Mouse (Mus musculus): ENCODE results near the gene Dab2ip.
A peak's percentile ranks its signal among the peaks of the same experiment; 100 is the strongest.

Dab2ip gene

DNA sequence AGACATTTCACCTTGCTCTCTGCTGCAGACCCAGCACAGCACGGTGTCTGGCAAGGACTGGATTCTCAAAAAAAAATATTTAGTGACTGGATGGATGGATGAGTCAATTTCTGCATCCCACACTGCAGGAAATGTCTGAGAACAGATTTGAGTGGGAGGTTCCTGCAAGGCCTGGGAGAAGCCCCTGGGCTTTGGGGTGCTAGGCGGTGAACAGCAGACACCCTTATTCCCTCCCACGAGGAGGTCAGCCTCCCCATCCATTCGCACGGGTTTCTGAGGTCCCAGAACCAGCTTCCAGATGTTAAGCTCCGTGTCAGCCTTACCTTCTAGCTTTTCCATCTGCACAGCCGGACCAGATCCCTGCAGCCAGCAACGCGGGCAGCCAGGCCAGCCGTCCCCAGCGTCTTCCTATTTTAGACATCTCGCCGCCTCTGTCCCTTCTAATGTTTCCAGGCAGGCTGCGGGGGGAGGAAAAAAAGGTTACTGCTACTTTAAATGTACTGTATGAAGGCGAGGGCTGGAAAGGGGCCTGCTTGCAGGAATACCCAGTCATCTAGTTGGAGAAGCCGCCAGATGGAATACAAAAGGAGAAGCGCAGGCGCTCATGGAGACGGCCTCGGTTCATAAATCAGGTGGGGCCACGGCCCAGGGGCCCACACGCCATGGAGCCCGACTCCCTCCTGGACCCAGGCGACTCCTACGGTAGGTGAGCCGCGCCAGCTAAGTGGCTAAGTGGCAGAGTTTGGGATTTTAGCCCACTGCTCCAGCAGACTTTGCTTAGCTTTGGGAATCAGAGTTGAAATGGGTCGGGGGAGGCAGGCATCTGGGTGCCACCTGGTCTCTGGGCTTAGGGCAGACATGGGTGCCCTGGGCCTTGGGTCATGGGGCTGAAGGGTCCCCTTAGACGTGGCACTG lies at the start of gene Dab2ip:
Gene Dab2ip (plus strand): TSS at position 356 of the 915 bp plus-strand sequence.
- no peak for DNase-seq (ENCODE audit: low spot score)

DNA sequence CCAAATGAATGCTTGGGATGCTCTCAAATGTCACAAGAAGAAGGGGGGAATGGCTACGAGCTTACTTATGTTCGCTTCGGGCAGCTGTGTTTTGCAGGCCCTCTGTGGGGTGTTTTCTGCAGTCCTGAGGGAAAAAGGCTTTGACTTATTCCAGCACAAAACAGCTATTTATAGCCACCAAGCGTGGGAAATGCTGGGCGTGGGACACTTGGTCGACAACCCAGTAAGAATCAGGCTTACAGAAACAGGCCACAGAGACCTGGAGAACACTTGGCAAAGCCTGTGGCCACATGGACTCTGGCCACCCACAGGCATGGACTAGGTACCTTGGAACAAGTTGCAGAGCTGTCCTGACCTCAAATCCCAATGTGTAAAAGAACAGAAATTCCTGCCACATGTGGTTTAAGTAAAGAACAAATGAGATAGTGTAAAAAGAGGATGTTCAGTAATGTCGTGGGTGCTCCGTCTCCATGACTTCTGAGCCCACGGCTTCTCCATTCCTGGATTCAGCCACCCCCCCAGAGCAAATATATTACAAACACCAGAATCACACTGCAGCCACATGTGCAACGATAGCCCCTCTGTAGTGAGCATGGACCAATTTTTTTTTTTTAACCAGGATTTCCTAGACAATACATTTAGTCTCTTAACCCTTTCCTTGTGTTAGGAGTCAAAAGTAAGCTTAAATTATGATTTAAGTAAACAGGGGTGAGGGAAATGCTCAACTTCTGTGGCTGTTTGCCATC lies 49.3 kb upstream of the Dab2ip start:
- no peak for DNase-seq (ENCODE audit: low spot score)

DNA sequence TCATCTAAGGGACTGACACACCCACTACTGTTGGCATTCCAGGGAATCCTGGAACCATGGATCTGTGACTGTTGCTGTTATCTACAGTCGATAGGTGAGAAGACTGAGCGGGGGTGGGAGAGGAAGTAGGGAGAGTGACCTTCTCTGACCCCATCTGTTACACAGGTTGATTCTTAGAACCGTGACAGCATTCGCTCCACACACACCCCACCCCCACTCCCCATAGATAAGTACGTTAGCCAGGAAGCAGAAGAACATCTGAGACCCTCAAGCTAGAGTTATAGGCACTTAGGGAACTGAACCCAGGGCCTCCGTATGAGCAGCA lies 48.8 kb upstream of the Dab2ip start:
- no peak for DNase-seq (ENCODE audit: low spot score)

DNA sequence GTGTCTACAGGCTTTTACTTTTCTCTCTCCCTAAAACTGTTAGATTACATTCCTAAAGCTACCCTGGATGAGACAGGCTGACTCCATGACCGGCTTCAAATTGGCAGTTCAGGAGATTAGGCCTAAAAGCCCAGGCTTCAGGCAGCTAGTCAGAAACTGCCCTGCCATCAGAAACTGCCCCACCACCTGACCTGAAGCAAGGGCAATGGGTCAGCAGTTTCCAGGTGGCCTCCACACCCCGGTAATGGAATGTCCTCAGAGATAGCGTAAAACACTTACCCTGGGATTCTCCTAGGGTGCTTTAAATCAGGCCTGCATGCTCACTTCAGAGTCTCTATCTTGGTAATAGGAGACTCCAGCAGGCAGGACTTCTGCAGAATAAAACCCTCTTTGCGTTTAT lies 48.2 kb upstream of the Dab2ip start:
- DNase-seq (ENCODE audit: low spot score): no peak

DNA sequence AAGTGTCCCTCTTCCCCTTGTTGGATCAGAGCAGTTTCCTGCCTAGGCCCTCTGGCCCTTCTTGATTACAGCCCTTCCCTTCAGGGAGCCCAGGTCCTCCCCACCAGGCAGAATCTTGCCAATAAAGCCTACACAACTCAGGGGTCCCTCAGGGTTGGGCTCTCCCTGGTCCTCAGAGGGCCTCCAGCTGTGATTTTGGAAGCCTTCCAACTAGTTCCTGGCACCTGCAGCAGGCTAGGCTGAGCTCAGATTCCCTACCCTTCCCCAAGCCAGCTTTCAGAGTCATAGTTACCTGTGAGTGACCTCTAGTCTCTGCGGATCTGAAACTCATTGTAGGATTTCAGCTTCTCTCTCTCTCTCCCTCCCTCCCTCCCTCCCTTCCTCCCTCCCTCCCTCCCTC lies 47.1 kb upstream of the Dab2ip start:
- no peak for DNase-seq (ENCODE audit: low spot score)

DNA sequence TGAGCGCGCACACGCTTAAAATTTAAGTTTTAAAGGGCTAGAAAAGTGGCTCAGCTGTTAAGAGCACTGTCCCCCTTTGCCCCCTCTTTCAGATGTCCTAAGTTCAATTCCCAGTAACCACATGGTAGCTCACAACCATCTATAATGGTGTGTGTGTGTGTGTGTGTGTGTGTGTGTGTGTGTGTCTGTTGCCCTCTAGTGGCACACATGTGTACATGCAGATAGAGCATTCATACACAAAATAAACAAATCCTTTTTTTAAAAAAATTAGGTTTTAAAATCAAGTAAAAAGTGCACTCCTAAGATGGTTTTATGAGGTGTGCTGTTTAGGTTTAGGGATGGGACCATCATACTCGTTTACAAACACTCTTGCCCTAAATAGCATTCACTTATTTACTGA lies 45.8 kb upstream of the Dab2ip start:
- no peak for DNase-seq (ENCODE audit: low spot score)

DNA sequence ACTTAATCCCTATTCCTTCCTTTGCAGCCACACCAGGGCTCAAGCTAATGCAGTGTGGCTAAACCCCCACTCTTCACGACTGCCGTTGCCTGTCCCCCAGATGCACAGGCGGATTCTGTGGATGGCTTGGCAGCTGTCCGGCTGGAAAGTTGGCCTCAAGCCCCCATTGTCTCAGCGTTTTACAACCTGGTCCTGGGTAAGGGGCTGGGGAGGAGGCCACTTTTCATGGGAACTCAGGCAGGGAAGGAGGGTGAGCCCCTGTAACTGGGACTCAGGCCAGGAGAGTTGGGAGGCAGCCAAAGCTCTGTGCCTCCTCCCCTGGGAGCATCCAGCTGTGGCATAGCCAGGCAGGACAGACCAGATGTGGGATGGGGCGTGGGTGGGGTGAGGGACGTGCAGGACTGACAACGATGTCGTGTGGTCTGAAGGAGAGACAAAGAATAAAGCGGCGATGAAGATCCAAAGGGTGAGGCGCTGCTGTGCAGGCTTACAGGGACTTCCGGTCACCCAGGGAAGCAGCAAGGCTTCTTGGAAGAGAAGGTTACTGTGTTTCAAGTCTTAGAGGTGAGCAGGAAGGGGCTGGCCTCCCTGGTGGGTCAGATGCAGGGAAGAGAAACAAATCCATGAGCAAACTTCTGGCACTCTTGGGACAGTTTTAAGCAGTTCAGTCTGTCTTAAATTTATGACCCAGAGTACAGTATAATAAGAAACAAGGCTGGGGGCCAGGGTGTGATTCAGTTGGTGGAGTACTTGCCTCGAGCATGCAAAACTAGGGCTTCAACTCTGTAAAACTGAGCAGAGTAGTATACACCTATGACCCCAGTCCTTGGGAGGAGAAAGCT lies 43.8 kb upstream of the Dab2ip start:
- no peak for DNase-seq (ENCODE audit: low spot score)

DNA sequence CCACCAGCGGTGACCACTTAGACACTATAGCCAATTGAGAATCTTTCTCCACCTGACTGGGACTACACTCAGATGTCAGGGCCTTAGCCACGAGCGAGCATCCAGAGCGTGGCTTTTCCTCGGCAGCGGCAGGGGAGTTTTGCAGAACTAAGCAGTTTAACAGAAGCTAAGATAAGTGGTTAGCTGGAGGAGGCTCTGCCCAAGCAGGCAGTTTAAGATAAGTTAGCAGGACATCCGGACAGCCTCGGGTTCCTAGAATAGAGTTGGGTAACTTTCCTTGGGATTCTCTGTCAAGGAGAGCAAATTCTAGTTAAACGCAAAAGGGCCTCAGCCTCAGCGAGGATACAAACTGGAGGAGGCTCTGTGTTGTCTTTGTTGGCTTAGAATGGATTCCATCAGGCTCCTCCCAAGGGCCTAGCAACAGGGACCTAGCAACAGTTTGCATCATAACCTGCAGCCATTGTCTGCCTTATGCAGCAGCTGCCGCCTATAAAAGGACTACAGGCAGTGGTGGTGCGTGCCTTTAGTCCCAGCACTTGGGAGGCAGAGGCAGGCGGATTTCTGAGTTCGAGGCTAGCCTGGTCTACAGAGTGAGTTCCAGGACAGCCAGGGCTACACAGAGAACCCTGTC lies 31.3 kb upstream of the Dab2ip start:
- no peak for DNase-seq (ENCODE audit: low spot score)

DNA sequence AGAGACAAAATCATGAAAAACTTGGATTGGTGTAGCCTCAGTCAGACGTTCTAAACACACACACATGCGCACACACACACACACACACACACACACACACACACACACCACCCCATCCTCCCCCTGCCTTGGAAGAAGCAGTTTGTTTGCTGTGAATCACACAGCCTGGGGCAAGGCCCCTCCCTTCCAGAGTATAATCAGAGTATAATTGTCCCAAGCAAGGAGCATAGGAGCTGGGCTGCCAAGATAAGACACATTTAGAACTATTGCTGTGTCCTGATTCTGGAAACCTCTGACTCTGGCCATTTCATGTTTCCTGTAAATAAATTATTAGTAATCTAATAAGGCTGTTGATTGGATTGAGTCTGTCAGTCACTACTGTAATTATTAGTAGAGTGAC lies 29.0 kb upstream of the Dab2ip start:
- no peak for DNase-seq (ENCODE audit: low spot score)

DNA sequence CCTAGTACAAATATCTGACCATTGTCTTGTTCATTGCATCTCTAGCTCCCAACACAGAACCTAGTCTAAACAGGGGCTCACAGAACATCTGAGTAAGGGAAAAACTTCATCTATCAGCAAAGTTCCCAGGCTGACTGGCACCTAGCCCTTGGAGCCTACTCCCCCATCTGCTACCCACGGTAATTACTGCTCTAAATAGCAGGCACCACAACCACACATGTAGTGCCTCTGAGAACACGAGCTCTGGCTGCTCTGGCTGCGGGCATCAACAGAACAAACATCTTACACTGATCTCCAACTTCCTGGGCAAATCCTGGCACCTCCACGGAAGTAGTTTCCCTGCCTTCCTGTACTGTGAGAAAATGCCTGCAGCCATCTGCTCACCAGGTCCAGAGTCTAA lies 28.2 kb upstream of the Dab2ip start:
- DNase-seq (ENCODE audit: low spot score): no peak

DNA sequence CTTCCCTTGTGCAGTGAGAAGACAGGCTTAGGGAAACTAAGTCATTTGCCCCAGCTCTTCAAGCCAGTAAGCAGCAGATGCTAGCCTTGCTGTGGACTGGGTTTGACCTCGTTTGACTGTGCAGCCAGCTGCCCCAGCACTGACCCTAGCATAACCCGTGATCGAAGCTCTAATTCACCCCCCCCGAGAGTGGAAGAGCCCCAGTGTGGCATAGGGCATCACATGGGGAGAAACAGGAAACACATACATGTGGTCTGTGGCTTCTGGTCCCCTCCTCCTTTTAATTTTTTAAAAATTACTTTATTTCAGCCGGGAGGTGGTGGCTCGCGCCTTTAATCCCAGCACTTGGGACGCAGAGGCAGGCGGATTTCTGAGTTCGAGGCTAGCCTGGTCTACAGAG lies 27.3 kb upstream of the Dab2ip start:
- no peak for DNase-seq (ENCODE audit: low spot score)

DNA sequence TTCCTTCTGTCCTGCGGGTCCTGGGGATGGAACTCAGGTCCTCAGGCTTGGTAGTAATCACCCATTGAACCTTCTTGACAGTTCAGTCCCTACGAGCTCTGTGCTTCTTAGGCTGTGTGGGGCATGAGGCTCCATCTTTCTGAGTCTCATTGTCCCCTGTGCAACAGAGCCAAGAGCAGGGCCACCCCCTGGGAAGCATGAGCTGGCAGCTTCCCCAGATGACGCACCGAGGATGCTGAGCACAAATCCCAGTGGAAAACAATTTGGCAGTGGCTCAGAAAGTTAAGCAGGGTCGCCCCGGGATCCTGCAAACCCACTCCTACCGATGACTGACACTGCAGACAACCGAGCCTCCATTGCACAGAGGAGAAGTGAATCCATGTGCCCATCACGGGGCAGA lies 24.4 kb upstream of the Dab2ip start:
- DNase-seq (ENCODE audit: low spot score): no peak

DNA sequence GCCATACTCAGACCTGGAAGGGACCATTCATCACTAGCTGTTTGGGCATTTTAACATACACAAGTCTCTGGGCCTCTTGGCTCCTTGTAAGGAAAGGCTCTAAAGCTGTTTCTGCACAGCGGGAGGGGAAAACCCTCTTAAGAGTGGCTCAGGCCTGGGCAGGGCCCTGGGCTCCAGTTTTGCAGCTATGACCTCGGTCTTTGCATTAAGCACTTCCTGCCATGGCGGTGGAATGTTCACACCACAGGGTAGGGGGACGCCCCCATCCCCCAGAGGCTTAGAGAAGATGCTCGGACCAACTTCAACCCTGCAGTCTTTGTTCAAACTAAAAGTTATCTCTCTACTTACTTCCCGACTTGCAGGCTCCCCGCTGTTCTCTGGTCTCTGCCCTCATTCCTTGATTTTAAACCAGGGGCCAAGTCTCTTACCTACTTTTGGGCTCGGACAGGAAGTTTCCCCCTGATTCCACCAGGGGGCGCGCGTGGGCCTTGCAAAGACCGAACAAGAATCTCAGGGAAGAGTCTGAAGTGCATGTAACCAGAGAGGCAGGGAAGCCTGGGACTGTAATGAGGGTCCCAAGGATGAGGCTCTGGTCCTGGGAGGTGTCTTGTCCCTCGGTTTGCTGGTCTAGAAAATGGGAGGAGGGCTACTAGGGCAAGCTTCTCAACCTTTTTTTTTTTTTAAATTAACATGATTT lies 18.6 kb upstream of the Dab2ip start:
- DNase-seq (ENCODE audit: low spot score): peak; percentile 73

DNA sequence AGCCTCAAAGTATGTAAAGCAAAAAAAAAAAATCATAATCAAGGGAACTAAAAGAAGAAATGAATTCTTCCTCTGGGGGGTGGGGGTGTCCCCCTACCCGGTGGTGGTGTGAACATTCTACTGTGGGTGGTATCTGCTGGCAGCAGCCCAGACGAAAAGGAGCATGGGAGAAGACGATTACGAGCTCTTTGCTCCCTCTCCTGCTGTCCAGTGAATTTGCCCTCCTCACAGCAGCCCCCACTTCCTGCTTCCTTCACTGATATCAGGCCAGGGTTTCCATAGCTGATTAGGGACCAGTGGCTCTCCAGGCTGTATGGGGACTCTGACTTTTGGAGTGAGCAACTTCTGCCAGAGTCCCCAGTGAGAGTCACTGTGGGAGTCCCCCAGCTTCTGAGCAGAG lies 17.3 kb upstream of the Dab2ip start:
- no peak for DNase-seq (ENCODE audit: low spot score)

DNA sequence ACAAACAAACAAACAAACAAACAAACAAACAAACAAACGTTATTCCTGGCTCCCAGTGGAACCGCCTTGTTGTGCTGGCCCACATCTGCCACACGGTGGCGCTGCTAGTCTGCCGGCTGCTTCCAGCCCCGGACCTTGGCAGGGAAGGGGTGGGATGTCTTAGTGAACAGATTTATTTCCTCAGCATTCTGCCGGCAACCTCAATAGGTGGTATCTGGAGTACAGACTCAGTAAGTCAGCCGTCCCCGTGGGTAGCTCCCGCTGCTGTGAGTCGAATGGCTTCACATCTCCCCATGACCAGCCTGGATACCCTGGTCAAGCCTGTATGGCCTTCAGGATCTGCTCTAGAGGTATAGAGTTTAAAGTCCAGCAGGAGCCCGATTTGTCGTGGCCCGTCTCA lies 13.3 kb upstream of the Dab2ip start:
- no peak for DNase-seq (ENCODE audit: low spot score)

DNA sequence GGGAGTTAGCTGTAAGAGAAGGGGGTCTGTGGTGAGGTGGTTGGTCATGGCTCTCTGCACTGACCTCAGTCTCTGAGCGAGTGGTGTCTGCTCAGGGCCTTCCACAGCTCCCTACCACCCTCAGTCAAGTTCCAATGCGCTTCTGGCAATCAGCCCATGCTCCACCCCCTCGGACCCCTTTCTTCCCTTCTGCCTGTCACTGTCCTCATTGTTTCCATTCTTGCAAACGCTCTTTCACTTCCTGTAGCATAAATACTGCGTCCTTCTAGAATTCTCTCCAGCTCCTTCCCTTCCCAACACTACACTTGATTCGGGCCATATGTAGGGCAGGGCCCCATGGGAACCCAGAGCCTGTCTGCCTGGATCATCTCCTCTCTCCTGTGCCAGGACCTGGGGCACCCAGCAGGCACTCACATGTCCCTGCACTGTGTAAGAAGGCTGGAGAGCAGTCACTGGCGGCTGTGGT lies 12.9 kb upstream of the Dab2ip start:
- no peak for DNase-seq (ENCODE audit: low spot score)

DNA sequence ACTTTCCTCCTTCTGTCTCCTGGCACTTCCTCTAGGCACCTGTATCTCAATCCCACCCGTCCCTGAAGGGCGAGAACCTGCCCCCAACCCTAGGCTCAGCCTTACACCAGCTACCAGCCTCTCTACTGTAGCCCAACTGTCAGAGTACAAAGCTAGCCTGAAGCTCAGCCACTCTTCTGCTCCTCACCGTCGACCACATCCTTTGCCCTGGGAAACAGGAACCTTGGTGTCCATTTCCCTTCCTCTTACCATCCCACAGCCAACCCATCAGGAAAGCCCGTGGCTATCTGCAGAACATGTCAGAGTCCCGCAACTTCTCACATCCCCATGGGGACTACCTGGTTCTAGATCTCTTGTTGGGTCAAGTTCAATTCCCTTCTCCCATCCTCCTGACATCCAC lies 11.6 kb upstream of the Dab2ip start:
- no peak for DNase-seq (ENCODE audit: low spot score)

DNA sequence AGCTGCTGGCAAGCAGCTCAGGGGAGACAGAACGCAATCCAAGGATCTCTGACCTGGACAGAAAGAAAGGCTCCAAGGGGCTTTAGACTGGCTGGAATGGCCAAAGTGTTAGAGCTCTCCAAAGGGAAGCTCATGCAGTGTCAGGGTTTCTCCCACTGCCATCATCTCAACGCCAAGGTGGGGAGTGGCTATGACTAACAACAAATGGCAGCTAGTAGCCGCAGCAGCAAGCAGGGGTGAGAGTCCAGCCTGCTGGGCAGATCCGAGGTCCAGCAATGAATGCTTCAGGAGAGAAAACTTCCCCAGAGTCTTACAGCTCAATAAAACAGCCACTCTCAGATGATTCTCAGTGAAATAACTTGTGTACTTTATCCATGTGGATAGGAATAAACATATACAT lies 8.9 kb upstream of the Dab2ip start:
- no peak for DNase-seq (ENCODE audit: low spot score)

DNA sequence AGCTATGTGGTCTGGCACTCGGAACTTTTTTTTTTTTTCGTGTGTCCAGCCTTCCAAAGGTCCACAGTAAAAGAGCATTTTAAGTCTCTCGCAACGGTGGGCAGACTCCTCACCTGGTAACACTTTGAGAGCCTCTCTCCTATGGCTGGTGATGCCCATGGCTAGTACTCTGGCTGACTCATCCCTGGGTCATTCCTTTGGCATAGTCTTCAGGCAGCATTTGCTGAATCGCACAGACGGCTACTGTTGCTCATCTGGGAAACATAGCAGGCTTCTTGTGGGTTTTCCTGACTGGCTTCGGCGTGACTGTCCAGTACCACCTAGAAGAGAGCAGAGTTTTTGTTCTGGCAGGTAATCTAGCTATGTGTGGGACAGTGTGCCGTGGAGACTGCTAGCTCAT lies 8.0 kb upstream of the Dab2ip start:
- DNase-seq (ENCODE audit: low spot score): no peak

DNA sequence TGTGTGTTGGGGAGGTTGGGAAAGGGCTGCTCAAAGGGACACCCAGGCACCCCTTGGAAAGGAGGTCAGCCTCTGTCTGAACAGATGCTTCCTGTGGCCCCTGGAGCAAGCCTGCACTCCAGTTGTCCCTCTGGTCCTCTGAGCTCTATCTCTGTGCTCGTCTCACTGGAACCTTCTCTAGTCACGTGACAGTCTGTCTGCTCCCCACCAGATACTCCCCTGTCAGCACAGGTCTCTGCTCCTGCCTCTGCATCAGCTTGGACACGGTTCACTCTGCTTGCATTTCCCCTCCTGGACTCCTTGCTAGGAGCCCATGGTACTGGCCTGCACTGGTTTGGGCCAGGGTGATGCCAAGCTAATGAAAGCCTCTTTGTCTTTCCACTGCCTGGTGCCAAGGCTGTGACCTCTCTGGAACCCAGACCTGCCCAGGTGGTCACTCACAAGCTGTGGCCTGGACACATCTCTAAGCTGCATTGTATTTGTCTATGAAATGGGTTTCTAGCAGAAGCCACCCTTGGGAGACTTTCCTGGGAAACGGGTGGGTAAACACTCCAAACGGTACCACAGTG lies 1.1 kb upstream of the Dab2ip start:
- no peak for DNase-seq (ENCODE audit: low spot score)

Data from T-cell, adult 2 months (primary cell).